Comparison of ENCODE assay signal across 9 mouse cellular contexts in genomic region chr14:30591417-30591816, GRCm38 (mm10). TPM values are rescaled to one million over a fixed set of nuclear protein-coding genes. Genes with fewer than 3 reads are reported as not detected.
DNase-seq lines count a peak whose midpoint lies in the region; ATAC-seq and TF ChIP-seq lines count a peak whose summit lies in the region.
"Had no signal": no experiment of that assay in that cellular context is flagged by ENCODE, and none has a peak within 500 bp of the region (broad histone marks: within the 10 kb centered on the region; RNA-seq: fewer than 3 reads in every experiment).

No protein-coding gene starts in this region.

- H3K9me3 ChIP-seq in midbrain, embryonic 14.5 days (ENCODE audit: control insufficient read depth, low read length): no peaks in the 10 kb centered on the region
- no peaks in the 10 kb centered on the region for H3K9me3 ChIP-seq in midbrain, embryonic 13.5 days
- no peaks in the 10 kb centered on the region for H3K9me3 ChIP-seq in limb, embryonic 11.5 days (ENCODE audit: control insufficient read depth, low read length)

- H3K9ac ChIP-seq in midbrain, embryonic 14.5 days (replicated peaks; ENCODE audit: low read length): no peak overlapping the region
- H3K9ac ChIP-seq in midbrain, embryonic 13.5 days (replicated peaks): no peak overlapping the region
- H3K9ac ChIP-seq in limb, embryonic 11.5 days (ENCODE audit: low read length): no peak overlapping the region

- DNase-seq in midbrain, embryonic 14.5 days: peak; percentile 81
- DNase-seq in cerebellum, adult 8-10 months: peak; percentile 62
- peak; percentile 94 for DNase-seq in gastrocnemius, postnatal 10 days
- peak; percentile 60 for DNase-seq in kidney, adult 11 months
- DNase-seq in limb, embryonic 11.5 days (ENCODE audit: low spot score): peak; percentile 87
- peak; percentile 75 for DNase-seq in thymus, postnatal 0 days (ENCODE audit: low spot score)

- H3K27ac ChIP-seq in midbrain, embryonic 14.5 days (replicated peaks; ENCODE audit: low read depth, low read length): no peak overlapping the region
- no peak overlapping the region for H3K27ac ChIP-seq in midbrain, embryonic 13.5 days
- H3K27ac ChIP-seq in limb, embryonic 11.5 days (replicated peaks; ENCODE audit: low read depth, low read length): no peak overlapping the region
- no peak overlapping the region for H3K27ac ChIP-seq in olfactory bulb, adult 2 months (ENCODE audit: insufficient read depth, low read depth, low read length)

- H3K36me3 ChIP-seq in midbrain, embryonic 14.5 days (ENCODE audit: control insufficient read depth, insufficient read depth, low read length): no peaks in the 10 kb centered on the region
- no peaks in the 10 kb centered on the region for H3K36me3 ChIP-seq in midbrain, embryonic 13.5 days
- H3K36me3 ChIP-seq in limb, embryonic 11.5 days (ENCODE audit: control insufficient read depth, insufficient read depth, low read length): peaks cover 4% of the 10 kb centered on the region; the same call in 1 of the 2 replicates

- H3K4me2 ChIP-seq in midbrain, embryonic 14.5 days (ENCODE audit: low read length): no peak overlapping the region
- H3K4me2 ChIP-seq in midbrain, embryonic 13.5 days (replicated peaks): no peak overlapping the region
- H3K4me2 ChIP-seq in limb, embryonic 11.5 days (ENCODE audit: low read depth, severe bottlenecking): no peak overlapping the region

- no peak overlapping the region for H3K4me3 ChIP-seq in midbrain, embryonic 14.5 days (replicated peaks; ENCODE audit: low read depth, low read length)
- H3K4me3 ChIP-seq in midbrain, embryonic 13.5 days (replicated peaks): no peak overlapping the region
- H3K4me3 ChIP-seq in limb, embryonic 11.5 days (ENCODE audit: low read depth, low read length): no peak overlapping the region
- no peak overlapping the region for H3K4me3 ChIP-seq in olfactory bulb, adult 2 months (ENCODE audit: insufficient read depth, low read depth, low read length)
- H3K4me3 ChIP-seq: erythroblast, embryonic 14.5 days had no signal

- no peak for ATAC-seq in midbrain, embryonic 14.5 days (ENCODE audit: low FRiP score, low TSS enrichment)
- no peak; the same call in 1 of the 2 replicates for ATAC-seq in midbrain, embryonic 13.5 days
- ATAC-seq in limb, embryonic 11.5 days (ENCODE audit: insufficient number of reproducible peaks, low FRiP score, low TSS enrichment, low read depth): no peak

- WGBS in midbrain, embryonic 14.5 days: 8% methylated on average over 6 of the region's 6 CpGs
- 10% methylated on average over 6 of the region's 6 CpGs for WGBS in midbrain, embryonic 13.5 days
- WGBS in limb, embryonic 11.5 days: 8% methylated on average over 6 of the region's 6 CpGs
- 25% methylated on average over 6 of the region's 6 CpGs for WGBS in olfactory bulb, adult 2 months

- no peaks in the 10 kb centered on the region for H3K27me3 ChIP-seq in midbrain, embryonic 14.5 days (ENCODE audit: control insufficient read depth, insufficient read depth, low read length)
- no peaks in the 10 kb centered on the region for H3K27me3 ChIP-seq in midbrain, embryonic 13.5 days
- H3K27me3 ChIP-seq in limb, embryonic 11.5 days (ENCODE audit: control insufficient read depth, insufficient read depth, low read length): no peaks in the 10 kb centered on the region

- TF ChIP-seq POLR2A in olfactory bulb, adult 2 months (IDR thresholded peaks at IDR 0.05; ENCODE audit: insufficient read depth, low read depth, low read length): no peak

- peak; percentile 69 for TF ChIP-seq CTCF in olfactory bulb, adult 2 months (IDR thresholded peaks at IDR 0.05; ENCODE audit: insufficient read depth, low read depth, low read length)

- peaks cover 27% of the 10 kb centered on the region for H3K4me1 ChIP-seq in midbrain, embryonic 14.5 days (ENCODE audit: control insufficient read depth, insufficient read depth, low read length)
- peaks cover 32% of the 10 kb centered on the region for H3K4me1 ChIP-seq in midbrain, embryonic 13.5 days (replicated peaks)
- H3K4me1 ChIP-seq in limb, embryonic 11.5 days (ENCODE audit: control insufficient read depth, insufficient read depth, low read length): peaks cover 10% of the 10 kb centered on the region
- H3K4me1 ChIP-seq in olfactory bulb, adult 2 months (ENCODE audit: control insufficient read depth, insufficient read depth, low read length): peaks cover 26% of the 10 kb centered on the region

RNA-seq across cellular contexts. Expression of gene Prkcd, which starts 34.6 kb away (rescaled TPM):
- polyA plus RNA-seq in midbrain, embryonic 14.5 days (2014; fragmentation: Nextera tagmentation; extraction: Ambion mirVana): 10.6 and 12.8 TPM in 2 replicates
- polyA plus RNA-seq in midbrain, embryonic 13.5 days (2015; fragmentation: Nextera tagmentation; extraction: Ambion mirVana): 14.5 and 17.4 TPM in 2 replicates
- 10 to 100 TPM; 10.9 to 18.6 TPM for total RNA-seq in gastrocnemius, postnatal 10 days (2021)
- polyA plus RNA-seq in limb, embryonic 11.5 days (2014; fragmentation: Nextera tagmentation; extraction: Ambion mirVana): 35.7 and 36.8 TPM in 2 replicates
- polyA plus RNA-seq in olfactory bulb, adult 2 months (2012; ENCODE audit: insufficient read depth, insufficient read length, low replicate concordance, missing spikeins): 164 TPM in 1 of 2 replicates, not detected in the other
- polyA plus RNA-seq in thymus, postnatal 0 days (2015; fragmentation: Nextera tagmentation; extraction: Ambion mirVana): 57.4 and 63.7 TPM in 2 replicates

RNA-seq across cellular contexts. Expression of gene Tkt, which starts 43.3 kb away (rescaled TPM):
- polyA plus RNA-seq in midbrain, embryonic 14.5 days (2014; fragmentation: Nextera tagmentation; extraction: Ambion mirVana): 94.2 and 166 TPM in 2 replicates
- polyA plus RNA-seq in midbrain, embryonic 13.5 days (2015; fragmentation: Nextera tagmentation; extraction: Ambion mirVana): 210 and 213 TPM in 2 replicates
- 10 to 100 TPM; 30.1 to 37.1 TPM for total RNA-seq in gastrocnemius, postnatal 10 days (2021)
- polyA plus RNA-seq in limb, embryonic 11.5 days (2014; fragmentation: Nextera tagmentation; extraction: Ambion mirVana): 117 and 150 TPM in 2 replicates
- polyA plus RNA-seq in olfactory bulb, adult 2 months (2012; ENCODE audit: insufficient read depth, insufficient read length, low replicate concordance, missing spikeins): 219 TPM in 1 of 2 replicates, not detected in the other
- 246 and 255 TPM in 2 replicates for polyA plus RNA-seq in thymus, postnatal 0 days (2015; fragmentation: Nextera tagmentation; extraction: Ambion mirVana)
